Mouse (Mus musculus) liver, adult 2 months (tissue): Measurements from ENCODE around the gene Bcl6b.

Experiments used
- CTCF ChIP-seq: fragments of 200-500 bp; IDR thresholded peaks from 2 replicates; pipeline ENCODE4 v1.5.1; 2011; ENCODE audit warnings: low read depth, low read length, control low read depth
- POLR2A ChIP-seq: fragments of 200-500 bp; IDR thresholded peaks from 2 replicates; pipeline ENCODE4 v1.6.1; 2011; ENCODE audit warnings: low read length, control low read depth; ENCODE audit not compliant: insufficient read depth; ENCODE audit errors: extremely low read depth

DNA sequence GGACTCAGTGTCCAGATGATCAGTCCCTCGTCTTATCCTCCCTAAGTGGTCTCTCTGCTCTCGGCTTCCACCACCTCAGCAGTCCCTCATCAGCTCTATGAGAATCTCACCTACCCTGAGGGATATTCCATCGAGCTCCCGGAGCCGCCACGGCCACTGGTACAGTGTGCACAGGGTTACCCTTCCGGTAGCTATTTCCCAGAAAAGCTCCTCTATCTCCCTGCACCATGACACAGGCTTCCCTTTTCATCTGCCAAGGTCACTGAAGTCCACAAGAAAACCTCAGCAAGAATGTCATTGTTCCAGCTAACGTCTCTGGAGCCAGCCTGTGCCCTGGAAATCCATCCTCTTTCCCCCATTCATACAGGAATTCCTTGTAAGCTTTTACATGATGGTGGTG is 22.3 kb upstream of the Bcl6b start:
- TF ChIP-seq POLR2A (no peak), CTCF (no peak)
